Mouse (Mus musculus) midbrain, postnatal 0 days (tissue): Measurements from ENCODE around the gene Snd1. TPM values are rescaled to one million over a fixed set of nuclear protein-coding genes. Genes with fewer than 3 reads are reported as not detected.
"Not testable (repeated sequence)": the region's sequence is repeated elsewhere in the genome, so short reads cannot be mapped to it uniquely, and the experiment has no call there.

Source experiments
- ATAC-seq: fragments of 200-750 bp; cut with Nextera tagmentation; 2 replicates; pipeline ENCODE4 v1.8.0; 2017; ENCODE audit warnings: moderate number of reproducible peaks, mild to moderate bottlenecking, moderate TSS enrichment, moderate library complexity; ENCODE audit not compliant: low FRiP score
- DNase-seq: peaks from one replicate; pipeline ENCODE4 v3.0.0-alpha.2; 2015; ENCODE audit warnings: low spot score
- H3K27ac ChIP-seq: fragments of 300-500 bp; sonication (generic); 2 replicates; pipeline ENCODE4 v1.5.1; 2014; ENCODE audit warnings: low read depth, mild to moderate bottlenecking, low read length, mixed read lengths
- H3K27me3 ChIP-seq: fragments of 300-500 bp; sonication (generic); 2 replicates; pipeline ENCODE4 v1.6.1; 2014; ENCODE audit warnings: low read length, control low read depth, mixed read lengths; ENCODE audit not compliant: insufficient read depth
- H3K36me3 ChIP-seq: fragments of 300-500 bp; sonication (generic); 2 replicates; pipeline ENCODE4 v1.6.1; 2014; ENCODE audit warnings: low read length, control low read depth, mixed read lengths; ENCODE audit not compliant: insufficient read depth
- H3K4me1 ChIP-seq: fragments of 300-500 bp; sonication (generic); 2 replicates; pipeline ENCODE4 v1.6.1; 2014; ENCODE audit warnings: mild to moderate bottlenecking, control low read depth, antibody characterized with exemption, low read length, mixed read lengths; ENCODE audit not compliant: insufficient read depth
- H3K4me2 ChIP-seq: fragments of 300-500 bp; sonication (generic); 2 replicates; pipeline ENCODE4 v1.6.1; 2014; ENCODE audit warnings: low read depth, mild to moderate bottlenecking, low read length, mixed read lengths; ENCODE audit not compliant: poor library complexity, severe bottlenecking
- H3K4me3 ChIP-seq: fragments of 300-500 bp; sonication (generic); 2 replicates; pipeline ENCODE4 v1.5.1; 2014; ENCODE audit warnings: low read depth, mild to moderate bottlenecking, low read length, moderate library complexity
- H3K9ac ChIP-seq: fragments of 300-500 bp; sonication (generic); replicated peaks from 2 replicates; pipeline ENCODE4 v1.6.1; 2014; ENCODE audit warnings: mild to moderate bottlenecking, low read length, moderate library complexity, mixed read lengths; ENCODE audit not compliant: poor library complexity, severe bottlenecking
- H3K9me3 ChIP-seq: fragments of 300-500 bp; sonication (generic); 2 replicates; pipeline ENCODE4 v1.6.1; 2016; ENCODE audit warnings: low read length, control low read depth
- CTCF ChIP-seq: IDR thresholded peaks from 2 replicates; pipeline ENCODE4 v1.5.1; 2016; ENCODE audit warnings: antibody characterized with exemption, mild to moderate bottlenecking
- WGBS: fragments of 180-500 bp; shearing (Covaris S2); extraction: QIAGEN DNeasy Blood & Tissue Kit; methylation state at CpG from one replicate; pipeline ENCODE4 v1.1.7; 2014; 5-methylcytosine and 5-hydroxymethylcytosine counted together
- polyA plus RNA-seq: library from polyadenylated mRNA; unstranded; fragments of >200 nt; fragmentation: Nextera tagmentation; extraction: Ambion mirVana; gene quantifications from 2 replicates; pipeline ENCODE4 v1.2.1, GENCODE M21; 2015
- total RNA-seq: library from RNA; depleted of rRNA; stranded (reverse); fragments of >200 nt; gene quantifications from 2 replicates; pipeline ENCODE4 v1.2.3, GENCODE M21; 2014

Snd1 gene
- total and polyA plus RNA-seq, 2 experiments from 2014 or later: 70.6 to 81.1 TPM

DNA sequence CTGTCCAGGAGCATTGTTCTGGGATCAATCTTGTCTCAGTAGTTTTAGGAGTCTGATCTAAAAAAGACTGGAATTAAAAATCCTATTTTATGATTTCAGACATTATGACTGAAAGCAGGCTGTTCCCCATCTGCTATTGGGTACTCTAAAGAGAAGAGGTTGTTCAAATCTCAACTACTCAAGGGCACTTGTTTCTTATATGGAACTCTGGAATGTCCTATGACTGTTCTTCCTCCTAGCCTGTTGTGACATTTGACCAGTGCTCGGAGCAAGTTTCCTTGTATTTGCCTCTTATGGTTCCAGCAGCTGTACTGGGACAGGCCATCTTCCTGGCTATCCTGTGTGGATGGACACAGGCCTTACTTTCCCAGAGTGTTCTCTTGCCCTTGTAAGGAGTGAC lies 42.1 kb downstream of the Snd1 start:
- Histone ChIP-seq H3K9me3 (no peaks in the 10 kb centered on the region), H3K27ac (no peak overlapping the region), H3K4me3 (no peak overlapping the region), H3K9ac (no peak overlapping the region), H3K36me3 (peaks cover 5% of the 10 kb centered on the region; the same call in 1 of the 2 replicates), H3K4me2 (no peak overlapping the region), H3K27me3 (no peaks in the 10 kb centered on the region), H3K4me1 (no peaks in the 10 kb centered on the region)
- ATAC-seq: no peak
- 88% methylated on average over 1 of the region's 1 CpGs for WGBS
- no peak for TF ChIP-seq CTCF
- no peak for DNase-seq

GRCm38 (mm10) chr6:28519426-28519825 lies 44.5 kb downstream of the Snd1 start:
- no peaks in the 10 kb centered on the region for H3K4me1 ChIP-seq
- 97% methylated on average over 8 of the region's 8 CpGs for WGBS

DNA sequence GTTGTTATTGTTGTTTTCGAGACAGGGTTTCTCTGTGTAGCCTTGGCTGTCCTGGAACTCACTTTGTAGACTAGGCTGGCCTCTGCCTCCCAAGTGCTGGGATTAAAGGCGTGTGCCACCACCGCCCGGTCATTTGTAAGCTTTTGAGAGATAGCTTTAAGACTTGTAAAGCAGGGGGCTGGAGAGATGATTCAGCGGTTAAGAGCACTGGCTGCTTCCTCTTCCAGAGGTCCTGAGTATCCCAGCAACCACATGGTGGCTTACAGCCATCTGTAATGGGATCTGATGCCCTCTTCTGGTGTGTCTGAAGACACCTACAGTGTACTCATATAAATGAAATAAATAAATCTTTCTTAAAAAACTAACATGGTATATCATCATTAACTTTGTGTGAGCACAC lies 45.8 kb downstream of the Snd1 start:
- H3K4me1 ChIP-seq, H3K4me3 ChIP-seq, DNase-seq, H3K36me3 ChIP-seq, H3K27me3 ChIP-seq, ATAC-seq, H3K9ac ChIP-seq, H3K4me2 ChIP-seq, H3K9me3 ChIP-seq, H3K27ac ChIP-seq: not testable (repeated sequence)
- WGBS: 81% methylated on average over 5 of the region's 5 CpGs

More at GRCm38 (mm10) chr6:28519426-28519825, 44.5 kb downstream of the Snd1 start:
- H3K4me2 ChIP-seq: no peak overlapping the region
- H3K27ac ChIP-seq: no peak overlapping the region
- no peaks in the 10 kb centered on the region for H3K9me3 ChIP-seq
- H3K36me3 ChIP-seq: peaks cover 6% of the 10 kb centered on the region
- no peak for ATAC-seq
- TF ChIP-seq CTCF: no peak
- DNase-seq: no peak
- no peak overlapping the region for H3K9ac ChIP-seq
- H3K4me3 ChIP-seq: no peak overlapping the region
- H3K27me3 ChIP-seq: no peaks in the 10 kb centered on the region

GRCm38 (mm10) chr6:28521416-28521815 lies 46.5 kb downstream of the Snd1 start:
- Histone ChIP-seq H3K4me1 (no peaks in the 10 kb centered on the region), H3K9ac (no peak overlapping the region), H3K36me3 (peaks cover 7% of the 10 kb centered on the region), H3K27me3 (no peaks in the 10 kb centered on the region), H3K27ac (no peak overlapping the region), H3K4me3 (no peak overlapping the region), H3K4me2 (no peak overlapping the region), H3K9me3 (no peaks in the 10 kb centered on the region)
- ATAC-seq: no peak
- no peak for TF ChIP-seq CTCF
- WGBS: 93% methylated on average over 1 of the region's 1 CpGs
- DNase-seq: no peak

DNA sequence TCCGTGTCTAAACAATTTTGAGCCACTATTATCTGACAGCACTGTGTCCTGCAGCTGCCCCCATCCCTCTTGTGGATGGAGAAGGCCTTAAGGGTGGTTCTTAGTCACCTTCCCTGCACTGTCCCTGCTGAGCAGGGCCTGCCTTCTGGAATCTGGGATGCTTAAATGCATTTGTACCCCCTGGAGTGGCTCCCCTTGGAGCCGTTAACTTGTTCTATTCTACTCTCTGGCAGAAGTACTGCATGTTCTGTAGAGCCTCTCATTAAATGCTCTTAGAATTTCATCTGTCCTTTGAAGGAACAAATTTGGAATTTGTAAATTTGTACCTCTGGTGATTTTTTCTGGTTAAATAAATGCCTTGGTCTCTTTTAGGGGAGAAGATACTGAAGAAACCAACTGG lies 50.6 kb downstream of the Snd1 start:
- WGBS: 69% methylated on average over 2 of the region's 2 CpGs
- Histone ChIP-seq H3K4me3 (no peak overlapping the region), H3K36me3 (peaks cover 25% of the 10 kb centered on the region), H3K9ac (no peak overlapping the region), H3K27ac (no peak overlapping the region), H3K4me2 (no peak overlapping the region), H3K4me1 (no peaks in the 10 kb centered on the region), H3K27me3 (no peaks in the 10 kb centered on the region), H3K9me3 (no peaks in the 10 kb centered on the region)
- ATAC-seq: no peak
- DNase-seq: no peak
- no peak for TF ChIP-seq CTCF

DNA sequence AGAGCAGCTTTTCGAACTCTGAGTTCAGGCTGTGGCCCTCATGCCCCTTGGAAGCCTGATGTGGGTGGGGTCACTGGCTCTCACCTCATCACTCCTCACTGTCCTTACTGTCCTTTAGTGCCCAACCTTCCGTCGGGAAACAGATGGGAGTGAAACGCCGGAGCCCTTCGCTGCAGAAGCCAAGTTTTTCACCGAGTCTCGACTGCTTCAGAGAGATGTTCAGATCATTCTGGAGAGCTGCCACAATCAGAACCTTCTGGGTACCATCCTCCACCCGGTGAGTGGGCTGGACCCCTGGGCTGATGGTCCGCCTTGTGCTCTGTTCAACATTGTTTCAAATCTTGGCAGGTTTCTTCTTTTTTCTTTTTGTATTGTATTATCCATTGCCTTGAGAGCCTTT lies 52.5 kb downstream of the Snd1 start:
- H3K27ac ChIP-seq: no peak overlapping the region
- H3K9me3 ChIP-seq: no peaks in the 10 kb centered on the region
- no peaks in the 10 kb centered on the region for H3K27me3 ChIP-seq
- 91% methylated on average over 10 of the region's 10 CpGs for WGBS
- H3K9ac ChIP-seq: no peak overlapping the region
- peaks cover 23% of the 10 kb centered on the region for H3K36me3 ChIP-seq
- H3K4me1 ChIP-seq: no peaks in the 10 kb centered on the region
- H3K4me3 ChIP-seq: no peak overlapping the region
- ATAC-seq: no peak
- TF ChIP-seq CTCF: no peak
- no peak overlapping the region for H3K4me2 ChIP-seq
- no peak for DNase-seq
